Mouse (Mus musculus) brain, embryonic 14.5 days (tissue): ENCODE data around the gene Tulp2. TPM values are rescaled to one million over a fixed set of nuclear protein-coding genes. Genes with fewer than 3 reads are reported as not detected.

Experiments used
- DNase-seq: peaks from one replicate; pipeline ENCODE4 v3.0.0-alpha.2; 2011; ENCODE audit warnings: low read depth
- CTCF ChIP-seq: fragments of 200-500 bp; IDR thresholded peaks from 2 replicates; pipeline ENCODE4 v1.5.1; 2012; ENCODE audit warnings: inconsistent platforms, mild to moderate bottlenecking, moderate library complexity, borderline replicate concordance; ENCODE audit not compliant: insufficient read depth, insufficient read length; ENCODE audit errors: extremely low read depth
- POLR2A ChIP-seq: fragments of 200-500 bp; IDR thresholded peaks from 2 replicates; pipeline ENCODE4 v1.6.1; 2012; ENCODE audit warnings: mild to moderate bottlenecking, inconsistent platforms, borderline replicate concordance; ENCODE audit not compliant: poor library complexity, insufficient read depth, insufficient read length, severe bottlenecking; ENCODE audit errors: extremely low read depth
- polyA plus RNA-seq: library from polyadenylated mRNA; depleted of rRNA; stranded (reverse); fragments of >200 nt; gene quantifications from 2 replicates; pipeline ENCODE4 v1.2.3, GENCODE M21; 2012; rRNA removed

Tulp2 gene
- polyA plus RNA-seq, 1 experiment, result 0.11 TPM

- DNase-seq, result peak; percentile 95
- TF ChIP-seq CTCF (no peak), POLR2A (no peak)
These were observed 86.3 kb downstream of the Tulp2 start for GRCm38 (mm10) chr7:45567780-45568516.

- DNase-seq, result no peak
- TF ChIP-seq CTCF (no peak), POLR2A (no peak)
These were observed 87.2 kb downstream of the Tulp2 start for GRCm38 (mm10) chr7:45568601-45569473.

- peak; percentile 49; the same call in 1 of the 2 replicates for TF ChIP-seq POLR2A
- TF ChIP-seq CTCF, result no peak
- peak; percentile 82 for DNase-seq
These were observed 88.5 kb downstream of the Tulp2 start, which contains the start of gene Bcat2 for GRCm38 (mm10) chr7:45570103-45570741. Bcat2 (plus strand) TSS chr7:45570153.

- no peak for DNase-seq
- no peak for TF ChIP-seq POLR2A
- TF ChIP-seq CTCF, result no peak
These were observed 90.3 kb downstream of the Tulp2 start for GRCm38 (mm10) chr7:45571966-45572365.

Other genes starting within 250 kb of the Tulp2 start
- 1.4 and 1.5 TPM in 2 replicates for gene Cd37, start 242.8 kb upstream of the Tulp2 start, polyA plus RNA-seq
- 0.70 and 0.86 TPM in 2 replicates for gene Slc6a16, start 240.8 kb upstream of the Tulp2 start, polyA plus RNA-seq
- gene Slc6a21, start 204.4 kb upstream of the Tulp2 start, polyA plus RNA-seq, result 0.11 TPM in 1 of 2 replicates, not detected in the other
- 19.0 and 20.3 TPM in 2 replicates for gene Trpm4, start 148.1 kb upstream of the Tulp2 start, polyA plus RNA-seq
- 0.48 and 1.3 TPM in 2 replicates for gene Hrc, start 146.6 kb upstream of the Tulp2 start, polyA plus RNA-seq
- 56.7 and 60.0 TPM in 2 replicates for gene Ppfia3, start 114.9 kb upstream of the Tulp2 start, polyA plus RNA-seq
- gene Lin7b, start 111.3 kb upstream of the Tulp2 start, polyA plus RNA-seq, result 15.7 and 17.6 TPM in 2 replicates
- gene Snrnp70, start 86.1 kb upstream of the Tulp2 start, polyA plus RNA-seq, result 643 and 713 TPM in 2 replicates
- gene Kcna7, start 76.2 kb upstream of the Tulp2 start, polyA plus RNA-seq, result 0.03 TPM in 1 of 2 replicates, not detected in the other
- gene Ntf5, start 68.2 kb upstream of the Tulp2 start, polyA plus RNA-seq, result 0.23 and 0.27 TPM in 2 replicates
- 1.1 and 1.7 TPM in 2 replicates for gene Lhb, start 61.1 kb upstream of the Tulp2 start, polyA plus RNA-seq
- 26.7 and 30.6 TPM in 2 replicates for gene Gys1, start 47.0 kb upstream of the Tulp2 start, polyA plus RNA-seq
- 125 and 158 TPM in 2 replicates for gene Ruvbl2, start 43.8 kb upstream of the Tulp2 start, polyA plus RNA-seq
- 2,346 and 2,481 TPM in 2 replicates for gene Ftl1, start 22.0 kb upstream of the Tulp2 start, polyA plus RNA-seq
- gene Bax, start 15.0 kb upstream of the Tulp2 start, polyA plus RNA-seq, result 168 and 237 TPM in 2 replicates
- gene Gm45808, start 4.9 kb downstream of the Tulp2 start, polyA plus RNA-seq, result 0.30 TPM in 1 of 2 replicates, not detected in the other
- 2.0 and 2.8 TPM in 2 replicates for gene Dhdh, start 6.9 kb downstream of the Tulp2 start, polyA plus RNA-seq
- gene Nucb1, start 28.5 kb downstream of the Tulp2 start, polyA plus RNA-seq, result 92.0 and 111 TPM in 2 replicates
- gene Ppp1r15a, start 44.4 kb downstream of the Tulp2 start, polyA plus RNA-seq, result 13.5 and 14.5 TPM in 2 replicates
- 1.7 and 3.6 TPM in 2 replicates for gene Plekha4, start 44.5 kb downstream of the Tulp2 start, polyA plus RNA-seq
- gene Hsd17b14, start 73.0 kb downstream of the Tulp2 start, polyA plus RNA-seq, result 0.25 and 0.44 TPM in 2 replicates
- 29.5 and 40.2 TPM in 2 replicates for gene Bcat2, start 88.3 kb downstream of the Tulp2 start, polyA plus RNA-seq
- gene Fgf21, start 133.6 kb downstream of the Tulp2 start, polyA plus RNA-seq, result 0.13 TPM in 1 of 2 replicates, not detected in the other
- 0.06 and 0.14 TPM in 2 replicates for gene Fut1, start 135.4 kb downstream of the Tulp2 start, polyA plus RNA-seq
- gene Izumo1, start 139.9 kb downstream of the Tulp2 start, polyA plus RNA-seq, result 0.13 and 0.16 TPM in 2 replicates
- gene Rasip1, start 145.6 kb downstream of the Tulp2 start, polyA plus RNA-seq, result 11.6 and 17.6 TPM in 2 replicates
- gene Mamstr, start 158.1 kb downstream of the Tulp2 start, polyA plus RNA-seq, result 3.2 and 4.0 TPM in 2 replicates
- gene Fut2, start 184.5 kb downstream of the Tulp2 start, polyA plus RNA-seq, result 0.10 and 0.16 TPM in 2 replicates
- gene Ntn5, start 202.1 kb downstream of the Tulp2 start, polyA plus RNA-seq, result 0.64 and 2.1 TPM in 2 replicates
- gene Sec1, start 212.5 kb downstream of the Tulp2 start, polyA plus RNA-seq, result 0.66 and 1.1 TPM in 2 replicates
- gene Car11, start 218.0 kb downstream of the Tulp2 start, polyA plus RNA-seq, result 81.4 and 108 TPM in 2 replicates
- 7.6 and 8.4 TPM in 2 replicates for gene Dbp, start 223.2 kb downstream of the Tulp2 start, polyA plus RNA-seq
- 640 and 749 TPM in 2 replicates for gene Rpl18, start 233.6 kb downstream of the Tulp2 start, polyA plus RNA-seq
- gene Sphk2, start 236.1 kb downstream of the Tulp2 start, polyA plus RNA-seq, result 33.0 and 39.8 TPM in 2 replicates
- 0.68 and 0.83 TPM in 2 replicates for gene Fam83e, start 239.3 kb downstream of the Tulp2 start, polyA plus RNA-seq
- gene Spaca4, start 243.9 kb downstream of the Tulp2 start, polyA plus RNA-seq, result not detected in 2 replicates